Mouse (Mus musculus) erythroblast, adult 5-6 weeks (primary cell): Measurements from ENCODE around the gene Tex29. TPM values are rescaled to one million over a fixed set of nuclear protein-coding genes. Genes with fewer than 3 reads are reported as not detected.

ENCODE experiments used
- ATAC-seq: replicated peaks from 2 replicates; pipeline ENCODE4 v1.8.0; 2016; ENCODE audit warnings: moderate number of reproducible peaks, mild to moderate bottlenecking, moderate TSS enrichment, inconsistent platforms; ENCODE audit not compliant: poor library complexity, low FRiP score, severe bottlenecking
- total RNA-seq, 2 experiments: library from RNA; stranded (forward) in 1 of 2; stranded (reverse) in 1 of 2; fragments of 150-400 nt in 1 of 2; fragments of 200-764, 138-1000 nt in 1 of 2; gene quantifications; 2 replicates each; pipeline versions ENCODE4 v1.2.3 to v1.2.4; 2015 to 2017; ENCODE audit warnings: low replicate concordance in 2 of 2

Gene Tex29
- total RNA-seq, 2 experiments from 2014 or later = not detected

- no peak for ATAC-seq
Observed at GRCm38 (mm10) chr8:11896677-11897076, 56.4 kb downstream of the Tex29 start.

GRCm38 (mm10) chr8:11898814-11899213 is 58.5 kb downstream of the Tex29 start:
- no peak for ATAC-seq

Other genes starting within 250 kb of the Tex29 start
- 14.8 and 21.1 TPM in 2 replicates for gene Ankrd10, start 204.7 kb upstream of the Tex29 start, total RNA-seq (2015; ENCODE audit: low replicate concordance)
- gene Ankrd10, start 204.7 kb upstream of the Tex29 start, total RNA-seq (2017; ENCODE audit: low replicate concordance) = 5.5 and 6.3 TPM in 2 replicates
- not detected in 2 replicates for gene 1700016D06Rik, start 139.4 kb upstream of the Tex29 start, total RNA-seq (2015; ENCODE audit: low replicate concordance)
- not detected in 2 replicates for gene 1700016D06Rik, start 139.4 kb upstream of the Tex29 start, total RNA-seq (2017; ENCODE audit: low replicate concordance)
- 5.4 and 10.9 TPM in 2 replicates for gene Arhgef7, start 112.8 kb upstream of the Tex29 start, total RNA-seq (2015; ENCODE audit: low replicate concordance)
- 1.9 and 5.6 TPM in 2 replicates for gene Arhgef7, start 112.8 kb upstream of the Tex29 start, total RNA-seq (2017; ENCODE audit: low replicate concordance)